Mouse (Mus musculus) lung, embryonic 14.5 days (tissue): ENCODE measurements around the gene Gm21833. TPM values are rescaled to one million over a fixed set of nuclear protein-coding genes. Genes with fewer than 3 reads are reported as not detected.
"Not testable (repeated sequence)": the region's sequence is repeated elsewhere in the genome, so short reads cannot be mapped to it uniquely, and the experiment has no call there.

Experiments used
- ATAC-seq: fragments of 200-750 bp; cut with Nextera tagmentation; 2 replicates; pipeline ENCODE4 v1.8.0; 2017; ENCODE audit warnings: mild to moderate bottlenecking, moderate TSS enrichment, moderate library complexity; ENCODE audit not compliant: insufficient read depth
- DNase-seq: peaks from one replicate; pipeline ENCODE4 v3.0.0-alpha.2; 2015
- H3K27ac ChIP-seq: fragments of 300-500 bp; sonication (generic); 2 replicates; pipeline ENCODE4 v1.5.1; 2014; ENCODE audit warnings: low read depth, mild to moderate bottlenecking, moderate library complexity
- H3K27me3 ChIP-seq: fragments of 300-500 bp; sonication (generic); 2 replicates; pipeline ENCODE4 v1.6.1; 2014; ENCODE audit warnings: low read length, control low read depth; ENCODE audit not compliant: insufficient read depth
- H3K36me3 ChIP-seq: fragments of 300-500 bp; sonication (generic); 2 replicates; pipeline ENCODE4 v1.6.1; 2014; ENCODE audit warnings: control low read depth; ENCODE audit not compliant: insufficient read depth
- H3K4me1 ChIP-seq: fragments of 300-500 bp; sonication (generic); 2 replicates; pipeline ENCODE4 v1.6.1; 2014; ENCODE audit warnings: antibody characterized with exemption, control low read depth; ENCODE audit not compliant: insufficient read depth
- H3K4me2 ChIP-seq: fragments of 300-500 bp; sonication (generic); 2 replicates; pipeline ENCODE4 v1.6.1; 2014; ENCODE audit warnings: mild to moderate bottlenecking
- H3K4me3 ChIP-seq: fragments of 300-500 bp; sonication (generic); 2 replicates; pipeline ENCODE4 v1.5.1; 2014; ENCODE audit warnings: low read depth, low read length
- H3K9ac ChIP-seq: fragments of 300-500 bp; sonication (generic); 2 replicates; pipeline ENCODE4 v1.6.1; 2014
- H3K9me3 ChIP-seq: fragments of 300-500 bp; sonication (generic); 2 replicates; pipeline ENCODE4 v1.6.1; 2016; ENCODE audit warnings: low read depth, low read length, control low read depth
- CTCF ChIP-seq: IDR thresholded peaks from 2 replicates; pipeline ENCODE4 v1.5.1; 2016; ENCODE audit warnings: antibody characterized with exemption, low read depth
- WGBS: fragments of 180-500 bp; shearing (Covaris S2); extraction: QIAGEN DNeasy Blood & Tissue Kit; methylation state at CpG from one replicate; pipeline ENCODE4 v1.1.7; 2014; 5-methylcytosine and 5-hydroxymethylcytosine counted together
- polyA plus RNA-seq: library from polyadenylated mRNA; unstranded; fragments of >200 nt; fragmentation: Nextera tagmentation; extraction: Ambion mirVana; gene quantifications from 2 replicates; pipeline ENCODE4 v1.2.1, GENCODE M21; 2014

Gene Gm21833
- polyA plus RNA-seq: not detected in 2 replicates

DNA sequence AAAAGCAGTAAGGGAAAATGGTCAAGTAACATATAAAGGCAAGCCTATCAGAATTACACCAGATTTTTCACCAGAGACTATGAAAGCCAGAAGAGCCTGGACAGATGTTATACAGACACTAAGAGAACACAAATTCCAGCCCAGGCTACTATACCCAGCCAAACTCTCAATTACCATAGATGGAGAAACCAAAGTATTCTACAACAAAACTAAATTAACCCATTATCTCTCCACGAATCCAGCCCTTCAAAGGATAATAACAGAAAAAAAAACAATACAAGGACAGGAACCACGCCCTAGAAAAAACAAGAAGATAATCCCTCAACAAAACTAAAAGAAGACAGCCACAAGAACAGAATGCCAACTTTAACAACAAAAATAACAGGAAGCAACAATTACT, at the start of gene Gm21833:
Gene Gm21833, plus strand, starts transcription at position 301 of the 400 bp plus-strand sequence.
- not testable (repeated sequence) for H3K4me2 ChIP-seq, H3K9me3 ChIP-seq, H3K4me3 ChIP-seq, H3K27me3 ChIP-seq, DNase-seq, H3K9ac ChIP-seq, ATAC-seq, H3K4me1 ChIP-seq, H3K27ac ChIP-seq, H3K36me3 ChIP-seq
- 82% methylated on average over 2 of the region's 2 CpGs for WGBS

DNA sequence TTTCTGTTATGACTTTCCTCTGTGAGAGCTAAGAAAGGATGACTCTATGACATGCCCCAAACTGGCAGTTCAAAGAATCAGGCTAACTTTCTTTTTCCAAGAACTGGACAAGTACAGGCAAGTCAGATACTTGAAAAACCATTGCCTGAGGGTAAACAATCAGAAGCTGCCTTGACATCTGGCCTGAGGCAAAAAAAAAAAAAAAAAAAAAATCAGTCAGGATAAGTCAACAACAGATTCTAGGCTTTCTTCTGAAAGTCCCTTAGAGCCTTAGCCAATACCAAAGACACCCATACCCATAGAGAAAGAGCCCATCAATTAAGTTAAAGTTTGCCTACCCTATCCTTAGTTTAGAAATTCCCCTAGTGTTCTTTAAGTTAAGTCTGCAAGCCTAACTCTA, 38.7 kb upstream of the Gm21833 start:
- H3K27ac ChIP-seq: no peak overlapping the region
- H3K27me3 ChIP-seq: no peaks in the 10 kb centered on the region
- TF ChIP-seq CTCF: no peak
- H3K9me3 ChIP-seq: no peaks in the 10 kb centered on the region
- H3K4me1 ChIP-seq: no peaks in the 10 kb centered on the region
- ATAC-seq: no peak
- H3K9ac ChIP-seq: no peak overlapping the region
- H3K4me3 ChIP-seq: no peak overlapping the region
- H3K4me2 ChIP-seq: no peak overlapping the region
- no peak for DNase-seq
- no peaks in the 10 kb centered on the region for H3K36me3 ChIP-seq

DNA sequence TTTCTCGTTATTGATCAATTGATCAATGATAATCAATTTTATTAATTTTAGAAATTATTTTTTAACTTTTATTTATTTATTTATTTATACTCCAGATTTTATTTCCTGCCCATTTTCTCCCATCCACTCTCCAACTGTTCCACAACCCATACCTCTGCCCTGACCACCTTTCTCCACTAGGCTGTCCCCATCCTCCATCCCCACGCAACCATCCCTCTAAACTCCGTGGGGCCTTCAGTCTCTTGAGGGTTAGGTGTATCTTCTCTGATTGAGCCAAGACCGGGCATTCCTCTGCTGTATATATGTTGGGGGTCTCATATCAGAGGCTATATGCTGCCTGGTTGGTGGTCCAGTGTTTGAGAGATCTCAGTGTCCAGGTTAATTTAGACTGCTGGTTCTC, 31.7 kb upstream of the Gm21833 start:
- ATAC-seq (no peak), DNase-seq (no peak)
- Histone ChIP-seq H3K9ac (no peak overlapping the region), H3K4me2 (no peak overlapping the region), H3K4me3 (no peak overlapping the region), H3K27me3 (no peaks in the 10 kb centered on the region), H3K36me3 (no peaks in the 10 kb centered on the region), H3K9me3 (no peaks in the 10 kb centered on the region), H3K4me1 (no peaks in the 10 kb centered on the region), H3K27ac (no peak overlapping the region)
- WGBS: 82% methylated on average over 4 of the region's 4 CpGs
- TF ChIP-seq CTCF: no peak

DNA sequence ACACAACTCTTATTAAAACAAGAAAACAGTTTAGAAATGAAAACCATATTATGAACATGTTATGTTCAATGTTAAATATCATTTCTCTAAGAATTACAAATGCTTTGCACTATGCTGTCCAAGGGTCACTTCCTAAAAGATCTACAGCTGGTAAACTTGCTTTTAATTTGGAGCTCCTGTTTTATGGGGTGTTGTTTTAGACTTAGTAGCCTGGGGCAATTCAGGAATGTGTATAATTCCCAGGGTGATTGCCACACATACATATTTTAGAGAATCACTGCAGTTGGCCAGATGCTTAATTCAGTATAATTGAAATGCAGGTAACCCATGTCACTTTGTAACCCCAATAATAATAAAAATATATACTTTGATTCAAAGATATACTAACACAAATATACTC, 12.9 kb upstream of the Gm21833 start:
- no peak for DNase-seq
- Histone ChIP-seq H3K9ac (no peak overlapping the region), H3K4me3 (no peak overlapping the region), H3K9me3 (no peaks in the 10 kb centered on the region), H3K4me1 (no peaks in the 10 kb centered on the region), H3K27ac (no peak overlapping the region), H3K36me3 (no peaks in the 10 kb centered on the region), H3K27me3 (no peaks in the 10 kb centered on the region), H3K4me2 (no peak overlapping the region)
- TF ChIP-seq CTCF: no peak
- ATAC-seq: no peak

DNA sequence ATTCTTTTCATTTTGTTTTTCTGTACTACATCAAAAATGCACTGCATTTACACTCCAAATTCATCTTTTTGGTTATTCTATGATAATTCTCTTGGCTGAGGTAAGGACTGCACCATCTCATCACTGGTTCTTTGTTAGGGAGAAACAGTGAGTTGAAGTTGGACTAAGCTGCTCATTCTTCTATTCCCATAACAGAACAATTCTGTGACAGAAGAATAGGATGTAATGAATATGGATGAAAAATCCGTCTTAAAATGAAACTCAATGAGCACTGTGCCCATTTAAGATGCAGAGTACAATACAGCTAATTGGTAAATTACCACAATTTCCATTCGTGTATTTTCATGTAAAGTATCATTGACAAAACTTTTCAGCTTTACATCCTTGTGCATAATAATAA, 11.6 kb upstream of the Gm21833 start:
- Histone ChIP-seq H3K27me3 (no peaks in the 10 kb centered on the region), H3K9ac (no peak overlapping the region)
- TF ChIP-seq CTCF: no peak

DNA sequence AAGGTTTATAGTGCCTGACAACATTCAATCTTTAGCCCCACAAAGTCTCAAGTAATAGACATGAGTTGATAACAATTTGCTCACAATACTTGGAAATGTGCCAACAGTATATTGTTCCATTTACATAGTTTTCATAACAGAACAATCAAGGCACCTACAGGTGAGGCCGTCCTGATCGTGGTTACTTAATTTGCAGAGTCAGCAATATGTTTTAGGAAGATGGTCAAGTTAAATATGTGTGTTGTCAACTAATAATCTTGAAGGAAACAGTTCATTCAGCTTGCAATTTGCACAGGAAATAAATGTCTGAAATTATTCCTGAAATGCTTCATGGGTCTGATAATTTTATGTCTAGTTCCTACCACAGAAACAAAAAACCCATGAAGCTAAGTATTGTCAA, 27.6 kb downstream of the Gm21833 start:
- H3K27me3 ChIP-seq: no peaks in the 10 kb centered on the region
- ATAC-seq: no peak
- no peak overlapping the region for H3K4me3 ChIP-seq
- DNase-seq: no peak
- H3K9ac ChIP-seq: no peak overlapping the region
- no peaks in the 10 kb centered on the region for H3K36me3 ChIP-seq
- no peaks in the 10 kb centered on the region for H3K9me3 ChIP-seq
- TF ChIP-seq CTCF: no peak
- no peaks in the 10 kb centered on the region for H3K4me1 ChIP-seq
- H3K4me2 ChIP-seq: no peak overlapping the region
- 75% methylated on average over 2 of the region's 2 CpGs for WGBS
- no peak overlapping the region for H3K27ac ChIP-seq

More for the DNA sequence above, 11.6 kb upstream of the Gm21833 start:
- H3K4me1 ChIP-seq: no peaks in the 10 kb centered on the region
- H3K9me3 ChIP-seq: no peaks in the 10 kb centered on the region
- no peaks in the 10 kb centered on the region for H3K36me3 ChIP-seq
- DNase-seq (no peak), ATAC-seq (no peak)
- WGBS: 67% methylated on average over 2 of the region's 2 CpGs
- no peak overlapping the region for H3K27ac ChIP-seq
- no peak overlapping the region for H3K4me2 ChIP-seq
- H3K4me3 ChIP-seq: no peak overlapping the region

DNA sequence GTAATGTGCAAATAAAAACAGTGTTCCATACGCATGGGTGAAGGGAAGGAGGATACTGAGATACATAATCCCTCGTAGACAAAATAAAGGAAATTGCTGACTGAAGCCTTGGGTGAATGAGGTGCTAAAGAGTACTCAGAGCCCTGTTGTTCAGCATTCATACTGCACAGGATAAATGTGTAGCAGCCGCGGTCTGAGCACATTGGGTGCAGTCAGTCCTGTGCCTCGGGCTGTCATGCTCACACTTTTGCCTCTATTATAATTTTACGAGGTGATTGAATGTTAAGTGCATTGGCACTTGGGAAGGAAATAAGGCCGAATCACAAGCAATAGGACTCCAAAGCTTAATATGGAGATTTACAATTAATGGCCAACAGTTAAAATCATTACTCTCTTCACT, 36.4 kb downstream of the Gm21833 start:
- Histone ChIP-seq H3K27me3 (no peaks in the 10 kb centered on the region), H3K4me3 (no peak overlapping the region), H3K9ac (no peak overlapping the region), H3K4me1 (no peaks in the 10 kb centered on the region), H3K9me3 (no peaks in the 10 kb centered on the region), H3K36me3 (no peaks in the 10 kb centered on the region), H3K27ac (no peak overlapping the region), H3K4me2 (no peak overlapping the region)
- DNase-seq: no peak
- no peak for ATAC-seq
- no peak for TF ChIP-seq CTCF
- 75% methylated on average over 7 of the region's 7 CpGs for WGBS
